Mouse (Mus musculus) olfactory bulb, adult 2 months (tissue): ENCODE measurements around the gene Padi1.

Source experiments
- CTCF ChIP-seq: fragments of 200-500 bp; IDR thresholded peaks from 2 replicates; pipeline ENCODE4 v1.5.1; 2012; ENCODE audit warnings: low read depth, mild to moderate bottlenecking, low read length, moderate library complexity; ENCODE audit not compliant: insufficient read depth
- POLR2A ChIP-seq: fragments of 200-500 bp; IDR thresholded peaks from 2 replicates; pipeline ENCODE4 v1.6.1; 2012; ENCODE audit warnings: mild to moderate bottlenecking, low read depth, low read length, moderate library complexity; ENCODE audit not compliant: insufficient read depth

DNA sequence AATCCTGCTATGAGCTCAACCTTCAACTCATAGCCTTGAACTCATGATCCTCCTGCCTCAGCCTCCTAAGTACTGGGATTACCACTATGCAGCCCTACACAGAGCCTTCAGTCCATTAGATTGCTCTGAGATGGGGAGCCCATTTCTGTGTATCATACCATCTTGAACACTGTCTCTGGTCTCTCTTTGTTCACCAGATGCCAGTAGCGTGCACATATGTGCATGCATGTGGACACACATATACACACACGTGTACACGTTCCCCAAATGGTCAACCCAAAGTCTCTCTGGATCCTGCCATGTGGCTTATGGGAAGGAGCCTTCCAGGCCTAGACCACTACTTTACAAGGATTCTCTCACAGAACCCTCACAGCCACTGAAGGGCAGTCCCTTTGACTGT, 37.4 kb upstream of the Padi1 start:
- TF ChIP-seq CTCF = no peak
- TF ChIP-seq POLR2A = no peak
